In genomic region chr5:24979312-24979967, GRCm38 (mm10) we compare ENCODE assay signal across 15 mouse cellular contexts.
DNase-seq lines count a peak whose midpoint lies in the region; ATAC-seq and TF ChIP-seq lines count a peak whose summit lies in the region.
"Had no signal": no experiment of that assay in that cellular context is flagged by ENCODE, and none has a peak within 500 bp of the region (broad histone marks: within the 10 kb centered on the region; RNA-seq: fewer than 3 reads in every experiment).

No protein-coding gene starts in this region.

- 49% methylated on average over 4 of the region's 4 CpGs for WGBS in forebrain, embryonic 10.5 days
- 38% methylated on average over 4 of the region's 4 CpGs for WGBS in forebrain, embryonic 11.5 days
- WGBS in kidney, postnatal 0 days = 46% methylated on average over 4 of the region's 4 CpGs
- WGBS in liver, embryonic 12.5 days (ENCODE audit: insufficient replicate concordance) = 9% methylated on average over 4 of the region's 4 CpGs
- 88% methylated on average over 4 of the region's 4 CpGs for WGBS in lung, adult 2 months

- TF ChIP-seq CTCF in kidney, postnatal 0 days (IDR thresholded peaks at IDR 0.05; ENCODE audit: low read depth) = no peak
- TF ChIP-seq CTCF in lung, adult 2 months (IDR thresholded peaks at IDR 0.05; ENCODE audit: insufficient read depth, low read length) = no peak

- ATAC-seq in forebrain, embryonic 11.5 days (replicated peaks; ENCODE audit: low FRiP score) = no peak
- ATAC-seq in kidney, postnatal 0 days (replicated peaks; ENCODE audit: low FRiP score, low read depth) = no peak
- ATAC-seq in liver, embryonic 12.5 days = peak; percentile 79
- ATAC-seq: Patski had no signal

- no peak for TF ChIP-seq POLR2A in lung, adult 2 months (IDR thresholded peaks at IDR 0.05; ENCODE audit: borderline replicate concordance, extremely low read depth, low read depth, low read length)

- no peak for DNase-seq in forebrain, embryonic 10.5 days (ENCODE audit: extremely low spot score, low spot score)
- DNase-seq in forebrain, embryonic 11.5 days (ENCODE audit: low spot score) = no peak
- no peak for DNase-seq in kidney, postnatal 0 days (ENCODE audit: low spot score)
- no peak for DNase-seq in kidney, adult 11 months
- DNase-seq in yolk sac, embryonic 10.5 days (ENCODE audit: low spot score) = peak; percentile 48
- DNase-seq in lung, adult 2 months = no peak
- no peak for DNase-seq in thymus, postnatal 25 days
- DNase-seq: adrenal gland, adult 8-10 months; cerebellum, adult 2 months; retina, postnatal 1 day had no signal

- no peaks in the 10 kb centered on the region for H3K9me3 ChIP-seq in forebrain, embryonic 10.5 days
- no peaks in the 10 kb centered on the region for H3K9me3 ChIP-seq in forebrain, embryonic 11.5 days (ENCODE audit: control insufficient read depth, low read length)
- no peaks in the 10 kb centered on the region for H3K9me3 ChIP-seq in kidney, postnatal 0 days (replicated peaks; ENCODE audit: low read length)
- H3K9me3 ChIP-seq in liver, embryonic 12.5 days (replicated peaks) = no peaks in the 10 kb centered on the region
- H3K9me3 ChIP-seq: embryonic facial prominence, embryonic 13.5 days; hindbrain, embryonic 12.5 days had no signal

- no peak overlapping the region for H3K4me3 ChIP-seq in forebrain, embryonic 10.5 days
- H3K4me3 ChIP-seq in forebrain, embryonic 11.5 days (ENCODE audit: low read depth, low read length) = no peak overlapping the region
- H3K4me3 ChIP-seq in kidney, postnatal 0 days (replicated peaks; ENCODE audit: low read depth, low read length) = no peak overlapping the region
- no peak overlapping the region for H3K4me3 ChIP-seq in liver, embryonic 12.5 days
- no peak overlapping the region for H3K4me3 ChIP-seq in lung, adult 2 months (replicated peaks; ENCODE audit: extremely low read depth, low read depth, low read length)
- H3K4me3 ChIP-seq: embryonic facial prominence, embryonic 13.5 days; hindbrain, embryonic 12.5 days; layer of hippocampus, adult 2 months had no signal

- H3K36me3 ChIP-seq in forebrain, embryonic 10.5 days (replicated peaks) = no peaks in the 10 kb centered on the region
- no peaks in the 10 kb centered on the region for H3K36me3 ChIP-seq in forebrain, embryonic 11.5 days (ENCODE audit: control insufficient read depth, insufficient read depth, low read length)
- no peaks in the 10 kb centered on the region for H3K36me3 ChIP-seq in kidney, postnatal 0 days (ENCODE audit: insufficient read depth, low read length)
- no peaks in the 10 kb centered on the region for H3K36me3 ChIP-seq in liver, embryonic 12.5 days
- H3K36me3 ChIP-seq: embryonic facial prominence, embryonic 13.5 days; hindbrain, embryonic 12.5 days had no signal

- no peak overlapping the region for H3K4me2 ChIP-seq in forebrain, embryonic 11.5 days (ENCODE audit: low read depth, low read length, severe bottlenecking)
- H3K4me2 ChIP-seq in kidney, postnatal 0 days (ENCODE audit: low read length) = no peak overlapping the region
- no peak overlapping the region; the same call in 1 of the 2 replicates for H3K4me2 ChIP-seq in liver, embryonic 12.5 days
- H3K4me2 ChIP-seq: embryonic facial prominence, embryonic 13.5 days; hindbrain, embryonic 12.5 days had no signal

- peak overlapping the region; percentile 40; the same call in 1 of the 2 replicates for H3K27ac ChIP-seq in forebrain, embryonic 10.5 days
- no peak overlapping the region for H3K27ac ChIP-seq in forebrain, embryonic 11.5 days (ENCODE audit: low read depth, low read length)
- peak overlapping the region; percentile 61 for H3K27ac ChIP-seq in kidney, postnatal 0 days
- no peak overlapping the region; the same call in 1 of the 2 replicates for H3K27ac ChIP-seq in liver, embryonic 12.5 days
- H3K27ac ChIP-seq: embryonic facial prominence, embryonic 13.5 days; hindbrain, embryonic 12.5 days; layer of hippocampus, adult 2 months had no signal

- peaks cover 56% of the 10 kb centered on the region for H3K4me1 ChIP-seq in forebrain, embryonic 10.5 days
- no peaks in the 10 kb centered on the region for H3K4me1 ChIP-seq in forebrain, embryonic 11.5 days (replicated peaks; ENCODE audit: control insufficient read depth, insufficient read depth, low read length)
- H3K4me1 ChIP-seq in kidney, postnatal 0 days (replicated peaks; ENCODE audit: insufficient read depth, low read length) = peaks cover 23% of the 10 kb centered on the region
- H3K4me1 ChIP-seq in liver, embryonic 12.5 days = peaks cover 39% of the 10 kb centered on the region
- H3K4me1 ChIP-seq in lung, adult 2 months (ENCODE audit: control insufficient read depth, insufficient read depth, low read length) = peaks cover 2% of the 10 kb centered on the region; the same call in 1 of the 2 replicates

- no peaks in the 10 kb centered on the region for H3K27me3 ChIP-seq in forebrain, embryonic 10.5 days (ENCODE audit: poor library complexity, severe bottlenecking)
- no peaks in the 10 kb centered on the region for H3K27me3 ChIP-seq in forebrain, embryonic 11.5 days (ENCODE audit: control insufficient read depth, insufficient read depth, low read length)
- no peaks in the 10 kb centered on the region for H3K27me3 ChIP-seq in kidney, postnatal 0 days (ENCODE audit: insufficient read depth, low read length)
- peaks cover 61% of the 10 kb centered on the region for H3K27me3 ChIP-seq in liver, embryonic 12.5 days (replicated peaks)
- H3K27me3 ChIP-seq: embryonic facial prominence, embryonic 13.5 days; hindbrain, embryonic 12.5 days; Patski had no signal

- H3K9ac ChIP-seq in forebrain, embryonic 11.5 days (ENCODE audit: low read length) = no peak overlapping the region
- no peak overlapping the region for H3K9ac ChIP-seq in kidney, postnatal 0 days (ENCODE audit: low read depth, low read length)
- no peak overlapping the region for H3K9ac ChIP-seq in liver, embryonic 12.5 days
- H3K9ac ChIP-seq: embryonic facial prominence, embryonic 13.5 days; hindbrain, embryonic 12.5 days had no signal

Comparison
In these comparisons a context has a peak if more than half of its experiments do, and no peak if none do; other contexts are left out.
1. H3K27ac ChIP-seq: peak in forebrain, embryonic 10.5 days (single experiment) and kidney, postnatal 0 days (single experiment); none in forebrain, embryonic 11.5 days (single experiment) and liver, embryonic 12.5 days (single experiment).